Mouse (Mus musculus) brain, adult 2 months (tissue): ENCODE measurements at regions not wholly inside any gene's neighbourhood (a gene's known extent, or its start where the extent isn't known, plus 50 kb on each side); places are given as distances from the start of the nearest gene placed in this dataset.

Experiments used
- DNase-seq: peaks from one replicate; pipeline ENCODE4 v3.0.0; 2011; ENCODE audit warnings: low read depth, low spot score

DNA sequence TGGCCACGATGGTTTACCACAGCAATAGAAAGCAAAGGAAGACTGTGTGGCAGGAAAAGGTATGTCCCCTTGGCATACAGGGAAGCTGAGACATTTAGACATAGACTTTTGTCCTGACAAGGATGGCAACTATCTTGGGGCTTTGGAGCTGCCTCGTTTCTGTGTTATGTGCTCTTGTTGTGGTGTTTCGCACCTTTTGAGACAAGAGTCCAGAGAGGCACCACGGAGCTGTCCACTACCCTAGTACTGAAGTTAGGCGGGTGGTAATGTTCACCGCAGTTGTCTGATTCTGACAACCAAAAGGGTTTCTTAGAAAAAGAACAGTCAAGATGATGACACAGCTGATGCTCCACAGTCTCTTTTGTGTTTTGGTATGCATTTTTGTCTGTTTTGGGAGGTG lies 90.9 kb upstream of the Got2 start:
- no peak for DNase-seq

GRCm38 (mm10) chr8:95974889-95975288 lies 86.5 kb upstream of the Got2 start:
- peak; percentile 54 for DNase-seq

DNA sequence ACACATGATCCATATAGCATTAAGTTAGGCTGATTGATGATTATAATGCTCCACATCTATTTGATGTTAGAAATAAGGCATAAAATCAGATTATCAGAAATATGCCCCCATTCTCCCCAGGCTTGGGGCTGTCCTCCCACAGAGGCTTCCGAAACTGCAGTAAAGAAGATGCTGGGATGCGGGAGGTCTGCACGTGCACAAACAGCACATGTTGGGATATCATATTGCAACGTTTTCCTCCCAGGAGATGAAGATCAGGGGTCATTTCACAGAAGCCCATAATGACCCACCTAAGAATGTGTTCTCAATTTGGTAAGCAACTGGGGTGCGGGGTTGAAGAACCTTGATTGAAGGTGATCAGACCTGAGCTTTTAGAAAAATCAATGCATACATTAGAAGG lies 85.9 kb upstream of the Got2 start:
- DNase-seq = no peak

GRCm38 (mm10) chr8:95973571-95973970 lies 85.2 kb upstream of the Got2 start:
- DNase-seq = no peak

- no peak for DNase-seq
Observed at GRCm38 (mm10) chr8:95968828-95969227, 80.5 kb upstream of the Got2 start.

GRCm38 (mm10) chr8:95966430-95966829 lies 78.1 kb upstream of the Got2 start:
- no peak for DNase-seq

DNA sequence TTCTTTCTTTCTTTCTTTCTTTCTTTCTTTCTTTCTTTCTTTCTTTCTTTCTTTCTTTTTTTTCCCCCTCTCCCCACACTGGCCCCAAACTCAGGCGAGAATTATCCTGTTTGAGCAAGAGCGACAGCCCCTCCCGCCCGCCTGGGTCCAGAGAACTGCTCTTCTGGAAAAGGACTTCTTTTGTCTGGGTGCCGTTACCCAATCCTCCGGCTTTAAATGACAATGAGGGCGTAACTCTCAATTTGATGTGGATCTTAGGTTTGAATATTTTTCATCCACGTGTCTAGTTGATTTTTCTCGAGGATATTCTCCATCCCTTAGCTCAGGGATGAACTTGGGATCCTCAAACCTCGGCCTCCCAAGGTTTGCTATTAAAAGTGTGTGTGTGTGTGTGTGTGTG lies 63.9 kb upstream of the Got2 start:
- no peak for DNase-seq

DNA sequence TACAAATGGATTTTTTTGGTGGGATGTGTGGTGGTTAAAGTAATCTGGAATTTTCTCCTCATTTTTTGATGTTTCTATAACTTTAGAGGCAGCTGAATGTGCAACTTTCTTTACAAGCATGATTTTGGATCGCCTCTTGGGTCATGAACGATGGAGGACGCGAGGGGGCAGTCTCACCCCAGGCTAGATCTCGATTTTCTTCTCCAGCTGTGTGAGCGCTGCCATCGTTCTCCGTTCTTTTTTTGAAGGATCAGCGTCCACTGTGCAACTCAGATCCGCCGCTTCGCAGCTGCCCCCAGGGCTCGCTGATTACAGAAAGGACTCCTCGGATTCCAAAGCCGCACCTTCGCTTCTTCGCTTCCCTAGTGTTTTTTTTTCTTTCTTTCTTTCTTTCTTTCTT lies 63.4 kb upstream of the Got2 start:
- peak; percentile 79 for DNase-seq
